Mouse (Mus musculus): Measurements from ENCODE around the gene Gm20388. TPM values are rescaled to one million over a fixed set of nuclear protein-coding genes. Genes with fewer than 3 reads are reported as not detected.

The Gm20388 gene
- polyA plus RNA-seq, 1 experiment from 2014 or later: not detected

DNA sequence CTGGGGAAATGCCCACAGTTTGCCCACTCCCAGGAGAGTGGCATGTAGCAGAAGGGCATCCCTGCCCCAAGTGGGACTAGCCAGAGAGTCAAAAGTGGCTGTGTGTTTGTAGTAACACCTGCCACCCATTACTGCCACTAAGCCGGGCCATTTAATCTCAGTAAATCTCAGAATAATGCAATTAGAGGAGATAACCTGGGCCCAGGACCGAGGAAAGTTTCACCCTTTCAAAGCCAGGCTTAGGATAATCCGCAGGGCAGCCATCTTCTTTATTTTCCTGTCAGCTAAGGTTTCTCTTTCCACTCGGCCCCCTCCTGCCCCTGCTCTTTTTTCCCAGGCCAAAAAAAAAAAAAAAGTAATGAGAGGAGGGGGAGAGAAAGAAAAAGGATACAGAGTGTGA, 1322.6 kb downstream of the Gm20388 start:
- Histone ChIP-seq H3K4me3 (ENCODE audit: control insufficient read depth in 1 of 2, insufficient read depth in 1 of 2, low read depth in 1 of 2, low read length in 2 of 2) (no peak overlapping the region), H3K27ac (replicated peaks in 1 of 2; ENCODE audit: control insufficient read depth in 1 of 2, insufficient read depth in 1 of 2, low read depth in 2 of 2, low read length in 2 of 2) (no peak overlapping the region), H3K36me3 (ENCODE audit: control insufficient read depth, insufficient read depth, low read length) (no peaks in the 10 kb centered on the region), H3K27me3 (ENCODE audit: control insufficient read depth, insufficient read depth, low read length) (no peaks in the 10 kb centered on the region), H3K9me3 (ENCODE audit: control insufficient read depth, low read length) (no peaks in the 10 kb centered on the region), H3K9ac (ENCODE audit: low read length) (no peak overlapping the region), H3K4me1 (ENCODE audit: control insufficient read depth in 2 of 2, insufficient read depth in 2 of 2, low read length in 2 of 2) (peaks cover 4 to 5% of the 10 kb centered on the region in 2 experiments; a peak in 2 of 4 replicates), H3K4me2 (ENCODE audit: low read length) (no peak overlapping the region)
- WGBS: 32% methylated on average over 4 of the region's 4 CpGs
- no peak for ATAC-seq (ENCODE audit: insufficient number of reproducible peaks, insufficient read depth, low FRiP score, low read depth)

DNA sequence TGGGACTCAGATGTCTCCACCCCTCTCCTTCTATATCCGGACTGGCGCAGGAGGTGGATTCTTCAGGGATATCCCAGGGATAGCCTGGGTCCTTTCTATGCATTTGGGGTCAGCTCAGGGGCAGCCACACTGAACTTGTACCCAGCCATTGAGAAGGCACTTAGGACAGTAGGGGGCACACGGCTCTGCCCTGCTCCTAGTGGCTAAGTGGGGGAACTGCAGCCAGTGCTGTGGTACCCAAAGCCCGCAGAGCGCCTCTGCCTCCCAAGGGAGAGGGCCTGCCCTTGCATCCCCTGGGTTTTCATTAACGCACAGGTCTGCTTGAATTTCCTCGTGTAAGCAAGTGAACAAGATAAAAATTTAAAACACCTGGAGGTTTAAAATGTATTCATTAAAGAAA, 1324.3 kb downstream of the Gm20388 start:
- Histone ChIP-seq H3K4me2 (ENCODE audit: low read length) (no peak overlapping the region), H3K27ac (replicated peaks in 1 of 2; ENCODE audit: control insufficient read depth in 1 of 2, insufficient read depth in 1 of 2, low read depth in 2 of 2, low read length in 2 of 2) (no peak overlapping the region), H3K4me1 (ENCODE audit: control insufficient read depth in 2 of 2, insufficient read depth in 2 of 2, low read length in 2 of 2) (peaks cover under 1% of the 10 kb centered on the region in 2 experiments; a peak in 2 of 4 replicates), H3K36me3 (ENCODE audit: control insufficient read depth, insufficient read depth, low read length) (no peaks in the 10 kb centered on the region), H3K4me3 (ENCODE audit: control insufficient read depth in 1 of 2, insufficient read depth in 1 of 2, low read depth in 1 of 2, low read length in 2 of 2) (no peak overlapping the region), H3K9ac (ENCODE audit: low read length) (no peak overlapping the region), H3K27me3 (ENCODE audit: control insufficient read depth, insufficient read depth, low read length) (no peaks in the 10 kb centered on the region), H3K9me3 (ENCODE audit: control insufficient read depth, low read length) (no peaks in the 10 kb centered on the region)
- ATAC-seq (ENCODE audit: insufficient number of reproducible peaks, insufficient read depth, low FRiP score, low read depth): no peak
- WGBS: 68% methylated on average over 7 of the region's 7 CpGs

DNA sequence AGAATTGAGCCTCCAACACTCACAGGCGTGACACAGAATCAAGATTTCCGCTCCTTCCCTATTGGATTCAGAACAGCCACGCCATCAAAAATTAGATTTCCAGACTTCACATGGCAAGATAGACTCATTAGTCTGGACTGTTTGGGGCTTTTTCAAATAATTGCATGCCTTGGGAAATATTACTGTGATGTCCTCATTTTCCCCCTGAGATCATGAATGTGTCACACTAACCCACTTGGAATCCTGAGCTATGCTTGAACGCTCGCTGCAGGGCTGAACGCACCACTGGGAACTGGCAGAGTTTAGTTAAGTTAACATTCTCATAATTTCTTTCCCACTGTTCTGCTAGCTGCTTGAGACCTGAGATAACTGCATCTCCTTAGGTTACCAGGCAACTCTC, 1329.0 kb downstream of the Gm20388 start:
- Histone ChIP-seq H3K4me3 (ENCODE audit: control insufficient read depth in 1 of 2, insufficient read depth in 1 of 2, low read depth in 1 of 2, low read length in 2 of 2) (no peak overlapping the region), H3K27ac (replicated peaks in 1 of 2; ENCODE audit: control insufficient read depth in 1 of 2, insufficient read depth in 1 of 2, low read depth in 2 of 2, low read length in 2 of 2) (no peak overlapping the region), H3K4me2 (ENCODE audit: low read length) (no peak overlapping the region), H3K36me3 (ENCODE audit: control insufficient read depth, insufficient read depth, low read length) (no peaks in the 10 kb centered on the region), H3K4me1 (ENCODE audit: control insufficient read depth in 2 of 2, insufficient read depth in 2 of 2, low read length in 2 of 2) (peaks cover 19 to 27% of the 10 kb centered on the region in 2 experiments), H3K27me3 (ENCODE audit: control insufficient read depth, insufficient read depth, low read length) (no peaks in the 10 kb centered on the region), H3K9me3 (ENCODE audit: control insufficient read depth, low read length) (no peaks in the 10 kb centered on the region), H3K9ac (ENCODE audit: low read length) (no peak overlapping the region)
- no peak for ATAC-seq (ENCODE audit: insufficient number of reproducible peaks, insufficient read depth, low FRiP score, low read depth)
- WGBS: 79% methylated on average over 6 of the region's 6 CpGs

DNA sequence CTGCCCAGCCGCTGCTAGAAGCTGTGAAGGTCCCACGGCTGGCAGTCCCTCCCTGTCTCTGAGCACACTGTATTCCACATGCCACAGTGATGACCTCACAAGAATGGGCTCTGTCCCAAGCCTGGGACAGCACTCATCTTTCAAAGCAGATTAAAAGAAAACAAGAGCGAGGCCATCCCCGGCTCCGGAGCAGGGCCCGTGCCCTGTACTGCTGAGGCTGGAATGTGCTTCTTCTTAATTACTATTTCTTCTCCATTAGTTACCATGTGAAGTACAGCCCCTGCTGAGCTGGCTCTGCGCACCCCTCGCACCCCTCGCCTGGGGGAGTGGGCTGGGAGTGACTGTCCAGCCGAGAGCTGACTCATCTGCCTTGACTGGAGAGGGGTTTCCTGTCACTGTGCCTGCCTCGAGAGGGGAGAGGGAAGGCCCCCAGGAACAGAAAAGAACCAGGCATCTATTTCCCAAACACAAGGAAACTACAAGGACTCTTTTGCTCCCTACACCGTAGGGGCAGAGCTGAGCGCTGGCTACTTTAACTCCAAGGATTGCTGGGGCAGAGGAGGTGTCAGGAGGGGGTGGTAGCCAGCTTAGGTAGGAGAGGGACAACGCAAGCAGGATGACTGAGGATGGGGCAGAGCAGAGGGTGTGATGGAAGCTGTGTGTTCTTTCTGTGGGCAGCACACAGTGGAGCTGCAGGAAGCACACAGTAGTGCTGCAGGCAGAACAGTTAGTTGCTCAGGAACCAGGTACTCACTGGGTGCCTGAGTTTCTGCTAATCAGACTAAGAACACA, 1331.3 kb downstream of the Gm20388 start:
- H3K4me3 ChIP-seq (ENCODE audit: control insufficient read depth in 1 of 2, insufficient read depth in 1 of 2, low read depth in 1 of 2, low read length in 2 of 2): no peak overlapping the region
- peak overlapping the region in 1 of 2 experiments; percentile 34; a peak in 1 of 4 replicates for H3K27ac ChIP-seq (replicated peaks in 1 of 2; ENCODE audit: control insufficient read depth in 1 of 2, insufficient read depth in 1 of 2, low read depth in 2 of 2, low read length in 2 of 2)
- peak overlapping the region; percentile 2 for H3K4me2 ChIP-seq (ENCODE audit: low read length)
- H3K27me3 ChIP-seq (ENCODE audit: control insufficient read depth, insufficient read depth, low read length): no peaks in the 10 kb centered on the region
- peak overlapping the region; percentile 38 for H3K9ac ChIP-seq (ENCODE audit: low read length)
- WGBS: 9% methylated on average over 14 of the region's 14 CpGs
- ATAC-seq (ENCODE audit: insufficient number of reproducible peaks, insufficient read depth, low FRiP score, low read depth): 0 out of 2 replicates have a peak, but pooled peaks have one; percentile 60
- H3K36me3 ChIP-seq (ENCODE audit: control insufficient read depth, insufficient read depth, low read length): no peaks in the 10 kb centered on the region
- peaks cover 19 to 27% of the 10 kb centered on the region in 2 experiments for H3K4me1 ChIP-seq (ENCODE audit: control insufficient read depth in 2 of 2, insufficient read depth in 2 of 2, low read length in 2 of 2)
- H3K9me3 ChIP-seq (ENCODE audit: control insufficient read depth, low read length): no peaks in the 10 kb centered on the region

DNA sequence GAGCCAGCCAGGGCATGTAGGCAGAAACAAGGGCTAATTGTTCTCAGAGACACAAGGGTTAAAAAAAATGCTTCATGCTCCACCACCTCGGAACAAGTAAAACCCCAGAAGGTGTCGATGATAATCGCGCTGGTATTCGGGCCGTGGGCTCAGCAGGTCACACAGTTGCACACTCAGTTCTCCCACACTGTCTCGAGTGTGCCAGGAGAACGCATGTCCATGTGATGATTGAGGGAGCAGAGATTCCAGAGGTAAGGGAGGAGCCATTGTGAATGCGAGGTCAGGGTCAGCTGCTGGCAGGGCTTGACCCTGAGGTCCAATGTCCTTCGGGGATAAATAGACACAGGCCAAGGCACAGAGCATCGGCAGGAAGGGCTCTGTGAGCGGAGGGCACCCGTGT, 1332.0 kb downstream of the Gm20388 start:
- Histone ChIP-seq H3K4me3 (ENCODE audit: control insufficient read depth in 1 of 2, insufficient read depth in 1 of 2, low read depth in 1 of 2, low read length in 2 of 2) (no peak overlapping the region), H3K9ac (ENCODE audit: low read length) (peak overlapping the region; percentile 38; the same call in 1 of the 2 replicates), H3K36me3 (ENCODE audit: control insufficient read depth, insufficient read depth, low read length) (no peaks in the 10 kb centered on the region), H3K4me2 (ENCODE audit: low read length) (no peak overlapping the region), H3K27ac (replicated peaks in 1 of 2; ENCODE audit: control insufficient read depth in 1 of 2, insufficient read depth in 1 of 2, low read depth in 2 of 2, low read length in 2 of 2) (no peak overlapping the region; a peak in 1 of 4 replicates), H3K27me3 (ENCODE audit: control insufficient read depth, insufficient read depth, low read length) (no peaks in the 10 kb centered on the region), H3K4me1 (ENCODE audit: control insufficient read depth in 2 of 2, insufficient read depth in 2 of 2, low read length in 2 of 2) (peaks cover 19 to 27% of the 10 kb centered on the region in 2 experiments), H3K9me3 (ENCODE audit: control insufficient read depth, low read length) (no peaks in the 10 kb centered on the region)
- no peak for ATAC-seq (ENCODE audit: insufficient number of reproducible peaks, insufficient read depth, low FRiP score, low read depth)
- 41% methylated on average over 13 of the region's 13 CpGs for WGBS

DNA sequence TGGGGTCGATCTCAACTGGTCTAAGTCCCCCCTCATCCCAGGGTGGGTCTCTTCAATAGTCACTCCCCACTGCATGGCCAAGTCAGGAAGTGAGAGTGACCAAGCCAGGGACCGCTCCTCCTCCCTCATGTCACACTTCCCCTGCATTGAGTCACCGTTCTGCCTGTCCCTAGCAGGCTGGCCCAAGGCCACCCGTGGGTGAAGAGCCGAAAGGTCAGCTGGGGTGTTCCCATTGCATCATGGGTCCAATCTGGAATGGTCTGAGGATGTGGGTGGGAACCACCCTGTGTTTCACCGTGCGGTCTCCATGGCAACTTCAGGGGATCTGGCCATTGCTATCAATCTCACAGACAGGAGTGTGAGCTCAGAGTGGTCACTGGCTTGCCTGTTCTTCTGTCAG, 1338.2 kb downstream of the Gm20388 start:
- ATAC-seq (ENCODE audit: insufficient number of reproducible peaks, insufficient read depth, low FRiP score, low read depth): peak; percentile 61
- H3K4me3 ChIP-seq (ENCODE audit: control insufficient read depth in 1 of 2, insufficient read depth in 1 of 2, low read depth in 1 of 2, low read length in 2 of 2): no peak overlapping the region
- peaks cover 17% of the 10 kb centered on the region for H3K27me3 ChIP-seq (ENCODE audit: control insufficient read depth, insufficient read depth, low read length)
- H3K4me1 ChIP-seq (ENCODE audit: control insufficient read depth in 2 of 2, insufficient read depth in 2 of 2, low read length in 2 of 2): peaks cover 4 to 6% of the 10 kb centered on the region in 2 experiments; a peak in 1 of 4 replicates
- H3K9me3 ChIP-seq (ENCODE audit: control insufficient read depth, low read length): no peaks in the 10 kb centered on the region
- H3K36me3 ChIP-seq (ENCODE audit: control insufficient read depth, insufficient read depth, low read length): no peaks in the 10 kb centered on the region
- no peak overlapping the region for H3K9ac ChIP-seq (ENCODE audit: low read length)
- WGBS: 61% methylated on average over 7 of the region's 7 CpGs
- no peak overlapping the region for H3K4me2 ChIP-seq (ENCODE audit: low read length)
- no peak overlapping the region for H3K27ac ChIP-seq (replicated peaks in 1 of 2; ENCODE audit: control insufficient read depth in 1 of 2, insufficient read depth in 1 of 2, low read depth in 2 of 2, low read length in 2 of 2)

DNA sequence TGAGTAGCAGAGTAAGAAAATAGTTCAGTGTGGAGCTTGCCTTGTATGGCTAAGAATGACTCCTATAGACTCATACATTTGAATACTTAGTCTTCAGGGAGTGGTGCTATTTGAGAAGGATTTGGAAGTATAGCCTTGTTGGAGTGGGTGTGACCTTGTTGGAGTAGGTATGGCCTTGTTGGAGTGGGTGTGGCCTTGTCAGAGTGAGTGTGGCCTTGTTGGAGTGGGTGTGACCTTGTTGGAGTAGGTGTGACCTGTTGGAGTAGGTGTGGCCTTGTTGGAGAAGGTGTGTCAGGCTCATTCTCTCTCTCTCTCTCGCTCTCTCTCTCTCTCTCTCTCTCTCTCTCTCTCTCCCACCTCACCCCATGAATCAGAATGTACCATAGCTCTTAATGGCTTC, 1338.8 kb downstream of the Gm20388 start:
- WGBS: 86% methylated on average over 1 of the region's 1 CpGs
- no peaks in the 10 kb centered on the region for H3K9me3 ChIP-seq (ENCODE audit: control insufficient read depth, low read length)
- no peak overlapping the region for H3K4me3 ChIP-seq (ENCODE audit: control insufficient read depth in 1 of 2, insufficient read depth in 1 of 2, low read depth in 1 of 2, low read length in 2 of 2)
- no peaks in the 10 kb centered on the region for H3K36me3 ChIP-seq (ENCODE audit: control insufficient read depth, insufficient read depth, low read length)
- H3K27ac ChIP-seq (replicated peaks in 1 of 2; ENCODE audit: control insufficient read depth in 1 of 2, insufficient read depth in 1 of 2, low read depth in 2 of 2, low read length in 2 of 2): no peak overlapping the region
- peaks cover 20% of the 10 kb centered on the region for H3K27me3 ChIP-seq (ENCODE audit: control insufficient read depth, insufficient read depth, low read length)
- H3K4me1 ChIP-seq (ENCODE audit: control insufficient read depth in 2 of 2, insufficient read depth in 2 of 2, low read length in 2 of 2): peaks cover 4 to 6% of the 10 kb centered on the region in 2 experiments; a peak in 1 of 4 replicates
- H3K4me2 ChIP-seq (ENCODE audit: low read length): no peak overlapping the region
- no peak for ATAC-seq (ENCODE audit: insufficient number of reproducible peaks, insufficient read depth, low FRiP score, low read depth)
- H3K9ac ChIP-seq (ENCODE audit: low read length): no peak overlapping the region

Data from heart, embryonic 14.5 days (tissue).